Mouse (Mus musculus): ENCODE results near the gene Tigd2. TPM values are rescaled to one million over a fixed set of nuclear protein-coding genes. Genes with fewer than 3 reads are reported as not detected.
A peak's percentile ranks its signal among the peaks of the same experiment; 100 is the strongest.

Gene Tigd2
- polyA plus RNA-seq, 1 experiment from 2014 or later = 11.4 TPM

- no peak for ATAC-seq (ENCODE audit: low FRiP score)
- 26% methylated on average over 2 of the region's 2 CpGs for WGBS
- Histone ChIP-seq H3K4me2 (no peak overlapping the region), H3K9me3 (replicated peaks) (no peaks in the 10 kb centered on the region), H3K4me3 (replicated peaks) (no peak overlapping the region), H3K4me1 (no peaks in the 10 kb centered on the region), H3K27ac (replicated peaks) (no peak overlapping the region), H3K9ac (replicated peaks) (no peak overlapping the region), H3K36me3 (no peaks in the 10 kb centered on the region), H3K27me3 (replicated peaks) (no peaks in the 10 kb centered on the region)
Measured at GRCm38 (mm10) chr6:59195849-59196635, 12.6 kb upstream of the Tigd2 start.

- Histone ChIP-seq H3K36me3 (no peaks in the 10 kb centered on the region), H3K9me3 (replicated peaks) (no peaks in the 10 kb centered on the region), H3K4me1 (no peaks in the 10 kb centered on the region), H3K4me2 (no peak overlapping the region), H3K9ac (replicated peaks) (no peak overlapping the region), H3K27me3 (replicated peaks) (no peaks in the 10 kb centered on the region), H3K27ac (replicated peaks) (no peak overlapping the region), H3K4me3 (replicated peaks) (no peak overlapping the region)
- ATAC-seq (ENCODE audit: low FRiP score) = no peak
Measured at GRCm38 (mm10) chr6:59196746-59197145, 11.9 kb upstream of the Tigd2 start.

- ATAC-seq (ENCODE audit: low FRiP score) = no peak
- WGBS = 86% methylated on average over 3 of the region's 3 CpGs
- H3K4me3 ChIP-seq (replicated peaks) = no peak overlapping the region
Measured at GRCm38 (mm10) chr6:59198356-59198755, 10.3 kb upstream of the Tigd2 start.

GRCm38 (mm10) chr6:59199021-59199420 lies 9.6 kb upstream of the Tigd2 start:
- no peaks in the 10 kb centered on the region for H3K27me3 ChIP-seq (replicated peaks)
- WGBS = 86% methylated on average over 2 of the region's 2 CpGs
- H3K9ac ChIP-seq (replicated peaks) = no peak overlapping the region
- ATAC-seq (ENCODE audit: low FRiP score) = no peak
- H3K4me3 ChIP-seq (replicated peaks) = no peak overlapping the region
- no peak overlapping the region for H3K4me2 ChIP-seq
- H3K9me3 ChIP-seq (replicated peaks) = no peaks in the 10 kb centered on the region
- no peaks in the 10 kb centered on the region for H3K36me3 ChIP-seq
- H3K4me1 ChIP-seq = no peaks in the 10 kb centered on the region
- no peak overlapping the region for H3K27ac ChIP-seq (replicated peaks)

More at GRCm38 (mm10) chr6:59198356-59198755, 10.3 kb upstream of the Tigd2 start:
- Histone ChIP-seq H3K36me3 (no peaks in the 10 kb centered on the region), H3K4me2 (no peak overlapping the region), H3K27me3 (replicated peaks) (no peaks in the 10 kb centered on the region), H3K4me1 (no peaks in the 10 kb centered on the region), H3K9ac (replicated peaks) (no peak overlapping the region), H3K27ac (replicated peaks) (no peak overlapping the region), H3K9me3 (replicated peaks) (no peaks in the 10 kb centered on the region)

GRCm38 (mm10) chr6:59207561-59207960 lies 1.1 kb upstream of the Tigd2 start:
- Histone ChIP-seq H3K27me3 (replicated peaks) (no peaks in the 10 kb centered on the region), H3K4me2 (no peak overlapping the region), H3K4me3 (replicated peaks) (no peak overlapping the region), H3K9me3 (replicated peaks) (no peaks in the 10 kb centered on the region), H3K27ac (replicated peaks) (no peak overlapping the region), H3K36me3 (no peaks in the 10 kb centered on the region; the same call in 1 of the 2 replicates), H3K9ac (replicated peaks) (no peak overlapping the region), H3K4me1 (peaks cover 9% of the 10 kb centered on the region)
- 86% methylated on average over 1 of the region's 1 CpGs for WGBS
- ATAC-seq (ENCODE audit: low FRiP score) = no peak

GRCm38 (mm10) chr6:59209299-59209707 lies 633 bp downstream of the Tigd2 start:
- Histone ChIP-seq H3K4me1 (peaks cover 9% of the 10 kb centered on the region), H3K27me3 (replicated peaks) (no peaks in the 10 kb centered on the region), H3K9me3 (replicated peaks) (no peaks in the 10 kb centered on the region), H3K4me3 (replicated peaks) (peak overlapping the region; percentile 77), H3K36me3 (peaks cover 5% of the 10 kb centered on the region), H3K9ac (replicated peaks) (peak overlapping the region; percentile 88), H3K27ac (replicated peaks) (peak overlapping the region; percentile 91), H3K4me2 (peak overlapping the region; percentile 63)
- ATAC-seq (ENCODE audit: low FRiP score) = peak; percentile 84
- WGBS = 36% methylated on average over 5 of the region's 5 CpGs

GRCm38 (mm10) chr6:59233191-59233590 lies 24.5 kb downstream of the Tigd2 start:
- Histone ChIP-seq H3K27ac (replicated peaks) (no peak overlapping the region), H3K36me3 (no peaks in the 10 kb centered on the region), H3K27me3 (replicated peaks) (no peaks in the 10 kb centered on the region), H3K4me1 (no peaks in the 10 kb centered on the region), H3K4me2 (no peak overlapping the region), H3K4me3 (replicated peaks) (no peak overlapping the region), H3K9me3 (replicated peaks) (no peaks in the 10 kb centered on the region), H3K9ac (replicated peaks) (no peak overlapping the region)
- ATAC-seq (ENCODE audit: low FRiP score) = no peak

- Histone ChIP-seq H3K9ac (replicated peaks) (no peak overlapping the region), H3K9me3 (replicated peaks) (peaks cover 3% of the 10 kb centered on the region), H3K4me1 (no peaks in the 10 kb centered on the region), H3K27ac (replicated peaks) (no peak overlapping the region), H3K36me3 (no peaks in the 10 kb centered on the region), H3K4me2 (no peak overlapping the region), H3K4me3 (replicated peaks) (no peak overlapping the region), H3K27me3 (replicated peaks) (no peaks in the 10 kb centered on the region)
- ATAC-seq (ENCODE audit: low FRiP score) = no peak
Measured at GRCm38 (mm10) chr6:59233651-59234050, 25.0 kb downstream of the Tigd2 start.

- no peak overlapping the region for H3K4me3 ChIP-seq (replicated peaks)
- H3K27me3 ChIP-seq (replicated peaks) = no peaks in the 10 kb centered on the region
- H3K4me1 ChIP-seq = no peaks in the 10 kb centered on the region
- 40% methylated on average over 2 of the region's 2 CpGs for WGBS
- no peak overlapping the region for H3K27ac ChIP-seq (replicated peaks)
- no peak overlapping the region for H3K4me2 ChIP-seq
- no peaks in the 10 kb centered on the region for H3K9me3 ChIP-seq (replicated peaks)
- H3K9ac ChIP-seq (replicated peaks) = no peak overlapping the region
- no peak for ATAC-seq (ENCODE audit: low FRiP score)
- no peaks in the 10 kb centered on the region for H3K36me3 ChIP-seq
Measured at GRCm38 (mm10) chr6:59249675-59250074, 41.0 kb downstream of the Tigd2 start.

- Histone ChIP-seq H3K4me3 (replicated peaks) (no peak overlapping the region), H3K9me3 (replicated peaks) (no peaks in the 10 kb centered on the region), H3K9ac (replicated peaks) (no peak overlapping the region), H3K27me3 (replicated peaks) (no peaks in the 10 kb centered on the region), H3K4me1 (no peaks in the 10 kb centered on the region), H3K4me2 (no peak overlapping the region), H3K27ac (replicated peaks) (no peak overlapping the region), H3K36me3 (no peaks in the 10 kb centered on the region)
- ATAC-seq (ENCODE audit: low FRiP score) = no peak
Measured at GRCm38 (mm10) chr6:59250536-59250935, 41.9 kb downstream of the Tigd2 start.

- Histone ChIP-seq H3K9me3 (replicated peaks) (no peaks in the 10 kb centered on the region), H3K9ac (replicated peaks) (no peak overlapping the region), H3K27me3 (replicated peaks) (no peaks in the 10 kb centered on the region), H3K4me1 (no peaks in the 10 kb centered on the region), H3K27ac (replicated peaks) (no peak overlapping the region), H3K4me2 (no peak overlapping the region), H3K36me3 (no peaks in the 10 kb centered on the region), H3K4me3 (replicated peaks) (no peak overlapping the region)
- no peak for ATAC-seq (ENCODE audit: low FRiP score)
- WGBS = 86% methylated on average over 1 of the region's 1 CpGs
Measured at GRCm38 (mm10) chr6:59255909-59256308, 47.2 kb downstream of the Tigd2 start.
